Mouse (Mus musculus) CD4-positive, CD25-positive, alpha-beta regulatory T cell, adult 9 weeks (primary cell): Measurements from ENCODE around the gene Ufl1. TPM values are rescaled to one million over a fixed set of nuclear protein-coding genes. Genes with fewer than 3 reads are reported as not detected.

Experiments
- polyA plus RNA-seq: library from polyadenylated mRNA; unstranded; fragments of 100-300 nt; shearing (Covaris generic); gene quantifications from one replicate; pipeline ENCODE4 v1.2.1, GENCODE M21; 2017

Ufl1 gene
- polyA plus RNA-seq, result 60.1 TPM

GRCm38 (mm10) chr4:25281671-25282038 lies at the start of gene Ufl1:
TSS of gene Ufl1 (minus strand) at chr4:25281821.

DNA sequence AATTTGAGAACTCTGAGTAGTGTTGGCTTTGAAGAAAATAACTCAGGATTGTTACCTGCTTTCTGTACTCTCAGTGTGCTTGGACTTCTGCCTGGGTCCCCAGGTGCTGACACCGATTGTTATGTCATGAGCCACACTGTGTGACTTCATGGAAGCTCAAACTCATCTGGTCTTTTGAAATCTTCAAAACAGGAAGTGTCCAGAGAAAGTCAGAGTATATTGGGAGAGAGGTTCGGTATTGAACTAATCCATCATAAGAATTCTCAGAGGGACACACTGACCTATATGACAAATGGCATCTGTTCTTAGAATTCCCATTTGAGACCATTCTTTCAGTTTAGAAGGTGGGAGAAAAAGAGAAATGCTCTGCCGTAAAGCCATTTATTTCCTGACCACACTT lies 38.8 kb downstream of the Ufl1 start, which contains the start of gene Fhl5:
TSS of gene Fhl5 (minus strand) at position 101 of the 400 bp plus-strand sequence.

Other genes with a start within 250 kb of the Ufl1 start
- not detected for gene Fhl5, start 38.9 kb downstream of the Ufl1 start, polyA plus RNA-seq